Mouse (Mus musculus): ENCODE data around the gene Fam161a.

DNA sequence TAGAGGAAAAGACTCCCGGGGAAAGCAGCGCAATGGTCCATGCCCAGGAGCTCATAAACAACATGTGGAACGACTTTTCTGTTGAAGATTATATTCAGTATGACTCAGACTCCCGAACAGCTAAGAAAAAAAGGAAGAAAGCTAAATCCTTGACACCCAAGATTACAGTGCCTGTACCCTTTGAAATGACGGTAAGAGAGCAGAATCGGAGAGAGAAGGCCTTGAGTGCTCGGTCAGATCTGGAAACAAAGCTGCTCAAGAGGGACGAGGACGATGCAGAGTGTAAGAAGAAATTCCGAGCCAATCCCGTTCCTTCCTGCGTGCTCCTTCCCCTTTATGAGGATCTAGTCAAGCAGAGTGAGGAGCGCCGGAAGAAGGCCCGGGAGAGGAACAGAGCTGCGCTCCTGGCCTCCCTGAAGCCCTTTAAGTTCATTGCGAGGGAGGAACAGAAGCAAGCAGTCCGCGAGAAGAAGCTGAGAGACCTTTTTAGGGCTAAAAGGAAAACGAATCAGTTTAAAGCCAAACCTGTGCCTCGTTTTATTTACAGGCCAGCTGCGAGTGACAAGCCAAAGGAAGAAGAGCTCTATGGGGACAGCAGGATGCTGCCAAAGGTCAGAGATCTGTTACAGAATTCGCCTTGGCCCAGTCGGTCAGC, 12.9 kb downstream of the Fam161a start:
- no peak for TF ChIP-seq CTCF (IDR thresholded peaks at IDR 0.05; ENCODE audit: low read depth, low read length)
- no peak for TF ChIP-seq TAL1 (conservative IDR thresholded peaks at IDR 0.05; ENCODE audit: low read depth, low read length)
- TF ChIP-seq GATA1 (IDR thresholded peaks at IDR 0.05; ENCODE audit: borderline replicate concordance, low read length), result no peak
- no peak for TF ChIP-seq GATA2 (IDR thresholded peaks at IDR 0.05; ENCODE audit: borderline replicate concordance, low read depth, low read length)
- TF ChIP-seq POLR2AphosphoS5 (IDR thresholded peaks at IDR 0.05; ENCODE audit: insufficient replicate concordance, low read depth, low read length), result no peak

All from G1E (cell line).